In the genomic region with DNA sequence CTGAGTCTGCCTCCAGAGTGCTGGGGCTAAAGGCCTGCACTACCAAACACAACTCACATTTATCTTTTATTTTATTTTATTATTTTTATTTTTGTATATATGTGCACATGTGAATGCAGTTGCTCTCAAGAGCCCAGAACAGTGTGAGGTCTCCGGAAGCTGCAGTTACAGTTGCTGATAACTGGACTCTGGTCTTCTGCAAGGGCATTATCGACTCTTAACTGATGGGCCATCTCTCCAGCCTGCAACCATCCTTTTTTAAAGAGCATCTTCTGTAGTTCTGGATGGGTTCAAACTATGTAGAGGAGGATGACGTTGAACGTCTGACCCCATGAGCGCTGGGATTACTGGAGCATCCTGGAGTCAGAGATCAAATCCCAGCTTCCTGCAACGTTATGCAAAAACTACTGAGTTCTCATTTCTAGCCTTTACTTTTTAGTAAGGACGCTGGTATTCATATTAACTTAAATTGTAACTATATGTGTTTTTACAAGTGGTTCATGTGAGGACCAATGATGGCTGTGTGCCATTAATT, we compare ENCODE assay signal across 9 mouse cellular contexts. TPM values are rescaled to one million over a fixed set of nuclear protein-coding genes. Genes with fewer than 3 reads are reported as not detected.
DNase-seq lines count a peak whose midpoint lies in the region; ATAC-seq and TF ChIP-seq lines count a peak whose summit lies in the region.
"Had no signal": no experiment of that assay in that cellular context is flagged by ENCODE, and none has a peak within 500 bp of the region (broad histone marks: within the 10 kb centered on the region; RNA-seq: fewer than 3 reads in every experiment).

No protein-coding gene starts in this region.

- peaks cover 18% of the 10 kb centered on the region for H3K36me3 ChIP-seq in heart, embryonic 15.5 days
- peaks cover 26% of the 10 kb centered on the region for H3K36me3 ChIP-seq in heart, embryonic 10.5 days
- H3K36me3 ChIP-seq in lung, embryonic 16.5 days (ENCODE audit: control insufficient read depth, insufficient read depth, low read length): peaks cover 18% of the 10 kb centered on the region
- peaks cover 13% of the 10 kb centered on the region for H3K36me3 ChIP-seq in hindbrain, embryonic 15.5 days
- peaks cover 21% of the 10 kb centered on the region for H3K36me3 ChIP-seq in small intestine, adult 2 months (ENCODE audit: control insufficient read depth, insufficient read depth, low read length)

- H3K4me3 ChIP-seq in heart, embryonic 15.5 days: no peak overlapping the region
- H3K4me3 ChIP-seq in heart, embryonic 10.5 days: no peak overlapping the region
- H3K4me3 ChIP-seq in lung, embryonic 16.5 days (ENCODE audit: low read length): no peak overlapping the region
- H3K4me3 ChIP-seq in hindbrain, embryonic 15.5 days: no peak overlapping the region
- no peak overlapping the region for H3K4me3 ChIP-seq in small intestine, adult 2 months (ENCODE audit: low read depth, low read length)

- no peaks in the 10 kb centered on the region for H3K27me3 ChIP-seq in heart, embryonic 15.5 days
- no peaks in the 10 kb centered on the region for H3K27me3 ChIP-seq in heart, embryonic 10.5 days (ENCODE audit: insufficient read depth, poor library complexity, severe bottlenecking)
- no peaks in the 10 kb centered on the region for H3K27me3 ChIP-seq in lung, embryonic 16.5 days (ENCODE audit: control insufficient read depth, insufficient read depth, low read depth, low read length)
- no peaks in the 10 kb centered on the region for H3K27me3 ChIP-seq in hindbrain, embryonic 15.5 days
- no peaks in the 10 kb centered on the region for H3K27me3 ChIP-seq in small intestine, adult 2 months (ENCODE audit: control insufficient read depth, insufficient read depth, low read length)

- peak overlapping the region; percentile 93 for H3K27ac ChIP-seq in heart, embryonic 15.5 days
- H3K27ac ChIP-seq in heart, embryonic 10.5 days: no peak overlapping the region
- no peak overlapping the region for H3K27ac ChIP-seq in lung, embryonic 16.5 days (ENCODE audit: low read length)
- H3K27ac ChIP-seq in hindbrain, embryonic 15.5 days (replicated peaks): no peak overlapping the region
- H3K27ac ChIP-seq in small intestine, adult 2 months (ENCODE audit: insufficient read depth, low read depth, low read length): peak overlapping the region; percentile 94; the same call in 1 of the 2 replicates

- no peak for ATAC-seq in heart, embryonic 15.5 days (replicated peaks; ENCODE audit: insufficient number of reproducible peaks, insufficient read depth, low FRiP score, low read depth)
- no peak for ATAC-seq in lung, embryonic 16.5 days (ENCODE audit: low read depth)
- ATAC-seq in hindbrain, embryonic 15.5 days (ENCODE audit: low FRiP score, low read depth): no peak

- WGBS in heart, embryonic 15.5 days: 67% methylated on average over 7 of the region's 7 CpGs
- 78% methylated on average over 7 of the region's 7 CpGs for WGBS in heart, embryonic 10.5 days
- WGBS in lung, embryonic 16.5 days: 66% methylated on average over 7 of the region's 7 CpGs
- 79% methylated on average over 7 of the region's 7 CpGs for WGBS in hindbrain, embryonic 15.5 days
- WGBS in small intestine, adult 2 months: 21% methylated on average over 7 of the region's 7 CpGs

- H3K4me1 ChIP-seq in heart, embryonic 15.5 days (replicated peaks): peaks cover 41% of the 10 kb centered on the region
- H3K4me1 ChIP-seq in heart, embryonic 10.5 days: peaks cover 45% of the 10 kb centered on the region
- peaks cover 16% of the 10 kb centered on the region for H3K4me1 ChIP-seq in lung, embryonic 16.5 days (replicated peaks; ENCODE audit: control insufficient read depth, insufficient read depth, low read length)
- peaks cover 28% of the 10 kb centered on the region for H3K4me1 ChIP-seq in hindbrain, embryonic 15.5 days (replicated peaks)
- peaks cover 11% of the 10 kb centered on the region for H3K4me1 ChIP-seq in small intestine, adult 2 months (ENCODE audit: control insufficient read depth, insufficient read depth, insufficient read length, low read length)

- peak overlapping the region; percentile 84 for H3K4me2 ChIP-seq in heart, embryonic 15.5 days
- 0 out of 2 replicates have a peak overlapping the region, but pooled peaks have one; percentile 91 for H3K4me2 ChIP-seq in lung, embryonic 16.5 days (ENCODE audit: low read depth, low read length)
- peak overlapping the region; percentile 92 for H3K4me2 ChIP-seq in hindbrain, embryonic 15.5 days

- peak overlapping the region; percentile 89; the same call in 1 of the 2 replicates for H3K9ac ChIP-seq in heart, embryonic 15.5 days
- H3K9ac ChIP-seq in lung, embryonic 16.5 days (ENCODE audit: low read length): no peak overlapping the region
- no peak overlapping the region for H3K9ac ChIP-seq in hindbrain, embryonic 15.5 days

- TF ChIP-seq CTCF in small intestine, adult 2 months (IDR thresholded peaks at IDR 0.05; ENCODE audit: extremely low read depth, insufficient read length, insufficient replicate concordance, low read depth, low read length): no peak

- intact Hi-C loops in left cerebral cortex, postnatal 25 days (cut with DNase I): loop anchor here (2.0 to 5.0 kb wide), 2 partner anchors 34 to 53 kb away; partner anchors contain the start of genes Map3k11, Pcnx3 and Rnaseh2c

- no peak for DNase-seq in heart, embryonic 10.5 days (ENCODE audit: low spot score)
- no peak for DNase-seq in lung, postnatal 25 days (ENCODE audit: low spot score)
- no peak for DNase-seq in cerebellum, adult 9-11 months
- no peak for DNase-seq in left cerebral cortex, postnatal 25 days (ENCODE audit: low spot score in 2 of 2)
- DNase-seq: right cerebral cortex, adult 18-20 months had no signal

- no peaks in the 10 kb centered on the region for H3K9me3 ChIP-seq in heart, embryonic 15.5 days (replicated peaks)
- no peaks in the 10 kb centered on the region for H3K9me3 ChIP-seq in heart, embryonic 10.5 days
- no peaks in the 10 kb centered on the region for H3K9me3 ChIP-seq in lung, embryonic 16.5 days (ENCODE audit: control insufficient read depth, low read length)
- no peaks in the 10 kb centered on the region for H3K9me3 ChIP-seq in hindbrain, embryonic 15.5 days

- no peak for TF ChIP-seq POLR2A in small intestine, adult 2 months (IDR thresholded peaks at IDR 0.05; ENCODE audit: low read depth, low read length)

RNA-seq across cellular contexts. Expression of gene Rela, which starts 1.2 kb away (rescaled TPM):
- 33.2 and 46.7 TPM in 2 replicates for polyA plus RNA-seq in heart, embryonic 15.5 days (2015; fragmentation: Nextera tagmentation; extraction: Ambion mirVana)
- polyA plus RNA-seq in heart, embryonic 10.5 days (2016; fragmentation: Nextera tagmentation; extraction: Ambion mirVana): 36.8 and 38.1 TPM in 2 replicates
- 55.5 and 62.1 TPM in 2 replicates for polyA plus RNA-seq in lung, embryonic 16.5 days (2015; fragmentation: Nextera tagmentation; extraction: Ambion mirVana)
- polyA plus RNA-seq in hindbrain, embryonic 15.5 days (2015; fragmentation: Nextera tagmentation; extraction: Ambion mirVana): 34.4 and 37.8 TPM in 2 replicates
- 35.8 and 61.0 TPM in 2 replicates for polyA plus RNA-seq in small intestine, adult 2 months (2012; rRNA removed)
- total RNA-seq in left cerebral cortex, postnatal 25 days (2021): 10 to 100 TPM; 20.5 to 20.6 TPM

RNA-seq across cellular contexts. Expression of gene Kat5, which starts 26.1 kb away (rescaled TPM):
- 29.6 and 35.3 TPM in 2 replicates for polyA plus RNA-seq in heart, embryonic 15.5 days (2015; fragmentation: Nextera tagmentation; extraction: Ambion mirVana)
- 33.2 and 35.4 TPM in 2 replicates for polyA plus RNA-seq in heart, embryonic 10.5 days (2016; fragmentation: Nextera tagmentation; extraction: Ambion mirVana)
- polyA plus RNA-seq in lung, embryonic 16.5 days (2015; fragmentation: Nextera tagmentation; extraction: Ambion mirVana): 55.1 and 57.3 TPM in 2 replicates
- polyA plus RNA-seq in hindbrain, embryonic 15.5 days (2015; fragmentation: Nextera tagmentation; extraction: Ambion mirVana): 67.2 and 69.2 TPM in 2 replicates
- polyA plus RNA-seq in small intestine, adult 2 months (2012; rRNA removed): 19.0 and 40.4 TPM in 2 replicates
- 10 to 100 TPM; 83.9 to 93.4 TPM for total RNA-seq in left cerebral cortex, postnatal 25 days (2021)

RNA-seq across cellular contexts. Expression of gene Sipa1, which starts 27.4 kb away (rescaled TPM):
- polyA plus RNA-seq in heart, embryonic 15.5 days (2015; fragmentation: Nextera tagmentation; extraction: Ambion mirVana): 20.6 and 33.5 TPM in 2 replicates
- polyA plus RNA-seq in heart, embryonic 10.5 days (2016; fragmentation: Nextera tagmentation; extraction: Ambion mirVana): 24.7 and 28.9 TPM in 2 replicates
- 42.2 and 43.7 TPM in 2 replicates for polyA plus RNA-seq in lung, embryonic 16.5 days (2015; fragmentation: Nextera tagmentation; extraction: Ambion mirVana)
- polyA plus RNA-seq in hindbrain, embryonic 15.5 days (2015; fragmentation: Nextera tagmentation; extraction: Ambion mirVana): 17.1 and 20.1 TPM in 2 replicates
- 35.1 and 54.0 TPM in 2 replicates for polyA plus RNA-seq in small intestine, adult 2 months (2012; rRNA removed)
- 10 to 100 TPM; 14.5 to 18.7 TPM for total RNA-seq in left cerebral cortex, postnatal 25 days (2021)

RNA-seq across cellular contexts. Expression of gene Rnaseh2c, which starts 34.4 kb away (rescaled TPM):
- polyA plus RNA-seq in heart, embryonic 15.5 days (2015; fragmentation: Nextera tagmentation; extraction: Ambion mirVana): 89.7 and 96.1 TPM in 2 replicates
- polyA plus RNA-seq in heart, embryonic 10.5 days (2016; fragmentation: Nextera tagmentation; extraction: Ambion mirVana): 113 and 142 TPM in 2 replicates
- polyA plus RNA-seq in lung, embryonic 16.5 days (2015; fragmentation: Nextera tagmentation; extraction: Ambion mirVana): 131 and 159 TPM in 2 replicates
- polyA plus RNA-seq in hindbrain, embryonic 15.5 days (2015; fragmentation: Nextera tagmentation; extraction: Ambion mirVana): 66.6 and 67.4 TPM in 2 replicates
- polyA plus RNA-seq in small intestine, adult 2 months (2012; rRNA removed): 47.0 and 68.0 TPM in 2 replicates
- 10 to 100 TPM; 68.0 to 82.1 TPM for total RNA-seq in left cerebral cortex, postnatal 25 days (2021)

RNA-seq across cellular contexts. Expression of gene Map3k11, which starts 52.4 kb away (rescaled TPM):
- polyA plus RNA-seq in heart, embryonic 15.5 days (2015; fragmentation: Nextera tagmentation; extraction: Ambion mirVana): 23.7 and 29.6 TPM in 2 replicates
- 33.6 and 36.0 TPM in 2 replicates for polyA plus RNA-seq in heart, embryonic 10.5 days (2016; fragmentation: Nextera tagmentation; extraction: Ambion mirVana)
- polyA plus RNA-seq in lung, embryonic 16.5 days (2015; fragmentation: Nextera tagmentation; extraction: Ambion mirVana): 37.8 and 40.1 TPM in 2 replicates
- 12.3 and 13.4 TPM in 2 replicates for polyA plus RNA-seq in hindbrain, embryonic 15.5 days (2015; fragmentation: Nextera tagmentation; extraction: Ambion mirVana)
- 65.8 and 169 TPM in 2 replicates for polyA plus RNA-seq in small intestine, adult 2 months (2012; rRNA removed)
- total RNA-seq in left cerebral cortex, postnatal 25 days (2021): 10 to 100 TPM; 16.1 to 17.2 TPM

Comparison
In these comparisons a context has a peak if more than half of its experiments do, and no peak if none do; other contexts are left out.
1. H3K27ac ChIP-seq: peak in heart, embryonic 15.5 days (single experiment) and small intestine, adult 2 months (single experiment); none in heart, embryonic 10.5 days (single experiment), lung, embryonic 16.5 days (single experiment) and hindbrain, embryonic 15.5 days (single experiment).
2. Peak in every context shown above with its lines, with median percentiles within 50 percentile points of each other: H3K4me2 ChIP-seq.